Mouse (Mus musculus) heart, embryonic 16.5 days (tissue): ENCODE measurements around the gene Tns3. TPM values are rescaled to one million over a fixed set of nuclear protein-coding genes. Genes with fewer than 3 reads are reported as not detected.
A peak's percentile ranks its signal among the peaks of the same experiment; 100 is the strongest.

Source experiments
- ATAC-seq: fragments of 200-750 bp; cut with Nextera tagmentation; replicated peaks from 2 replicates; pipeline ENCODE4 v1.8.0; 2017; ENCODE audit warnings: moderate number of reproducible peaks; ENCODE audit not compliant: insufficient read depth, low FRiP score; ENCODE audit errors: extremely low read depth
- H3K27ac ChIP-seq: fragments of 300-500 bp; sonication (generic); 2 replicates; pipeline ENCODE4 v1.5.1; 2014; ENCODE audit warnings: mild to moderate bottlenecking, low read length, control low read depth, moderate library complexity
- H3K27me3 ChIP-seq: fragments of 300-500 bp; sonication (generic); 2 replicates; pipeline ENCODE4 v1.6.1; 2014; ENCODE audit warnings: low read length, mixed read lengths; ENCODE audit not compliant: control insufficient read depth, insufficient read depth
- H3K36me3 ChIP-seq: fragments of 300-500 bp; sonication (generic); 2 replicates; pipeline ENCODE4 v1.6.1; 2014; ENCODE audit not compliant: control insufficient read depth, insufficient read depth
- H3K4me1 ChIP-seq: fragments of 300-500 bp; sonication (generic); 2 replicates; pipeline ENCODE4 v1.6.1; 2014; ENCODE audit warnings: low read length, mixed read lengths; ENCODE audit not compliant: control insufficient read depth, insufficient read depth
- H3K4me2 ChIP-seq: fragments of 300-500 bp; sonication (generic); 2 replicates; pipeline ENCODE4 v1.6.1; 2014; ENCODE audit warnings: low read depth, mild to moderate bottlenecking, control low read depth, low read length
- H3K4me3 ChIP-seq: fragments of 300-500 bp; sonication (generic); 2 replicates; pipeline ENCODE4 v1.5.1; 2014; ENCODE audit warnings: mild to moderate bottlenecking, control low read depth, low read length
- H3K9ac ChIP-seq: fragments of 300-500 bp; sonication (generic); 2 replicates; pipeline ENCODE4 v1.6.1; 2014; ENCODE audit warnings: low read length, control low read depth
- H3K9me3 ChIP-seq: fragments of 300-500 bp; sonication (generic); replicated peaks from 2 replicates; pipeline ENCODE4 v1.6.1; 2016; ENCODE audit warnings: low read length; ENCODE audit not compliant: control insufficient read depth
- WGBS: fragments of 180-500 bp; shearing (Covaris S2); extraction: QIAGEN DNeasy Blood & Tissue Kit; methylation state at CpG from one replicate; pipeline ENCODE4 v1.1.7; 2014; 5-methylcytosine and 5-hydroxymethylcytosine counted together
- polyA plus RNA-seq: library from polyadenylated mRNA; unstranded; fragments of >200 nt; fragmentation: Nextera tagmentation; extraction: Ambion mirVana; gene quantifications from 2 replicates; pipeline ENCODE4 v1.2.1, GENCODE M21; 2015

The Tns3 gene
- polyA plus RNA-seq, 1 experiment from 2014 or later: 20.2 TPM

DNA sequence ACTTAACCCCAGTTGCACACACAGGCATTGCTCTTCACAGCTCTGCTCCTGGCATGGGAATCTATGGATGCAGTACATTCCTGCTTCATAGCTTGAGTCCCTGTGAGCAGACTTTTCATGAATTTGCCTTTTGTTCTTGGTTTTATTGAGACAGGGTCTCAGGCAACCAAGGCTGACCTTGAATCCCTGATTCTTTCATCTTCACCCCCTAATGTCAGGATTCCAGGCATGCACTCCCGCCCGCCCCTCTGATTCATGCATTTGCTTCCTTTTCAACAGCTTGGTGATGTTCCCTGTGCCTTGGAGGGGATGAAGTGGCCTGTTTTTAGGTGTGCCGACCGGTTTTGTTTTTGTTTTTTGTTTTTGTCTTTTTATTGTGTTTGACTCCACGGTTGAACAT, 35.4 kb upstream of the Tns3 start:
- no peak for ATAC-seq
- peaks cover 5% of the 10 kb centered on the region; the same call in 1 of the 2 replicates for H3K4me1 ChIP-seq
- H3K27me3 ChIP-seq: no peaks in the 10 kb centered on the region
- no peak overlapping the region for H3K27ac ChIP-seq
- no peaks in the 10 kb centered on the region for H3K36me3 ChIP-seq
- no peak overlapping the region for H3K4me2 ChIP-seq
- H3K4me3 ChIP-seq: no peak overlapping the region
- no peaks in the 10 kb centered on the region for H3K9me3 ChIP-seq
- H3K9ac ChIP-seq: no peak overlapping the region
- 74% methylated on average over 5 of the region's 5 CpGs for WGBS

DNA sequence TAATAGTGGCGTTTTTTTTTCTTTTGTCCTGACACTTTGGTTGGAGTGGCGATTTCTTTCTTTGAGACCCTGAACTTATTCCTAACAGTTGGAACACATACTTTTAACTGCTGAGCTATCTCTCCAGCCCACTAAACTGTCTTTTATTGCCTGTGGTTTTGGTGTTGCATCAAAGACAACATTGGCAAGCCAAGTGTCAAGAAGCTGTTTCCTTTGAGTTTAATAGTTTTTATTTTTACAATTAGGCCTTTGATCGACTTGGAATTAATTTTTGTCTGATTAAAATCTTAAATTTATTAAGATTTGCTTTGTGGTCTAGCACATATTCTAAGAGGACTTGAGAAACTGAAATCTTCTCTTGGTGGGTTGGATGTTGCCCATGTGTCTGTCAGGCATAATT, 33.3 kb upstream of the Tns3 start:
- H3K9me3 ChIP-seq: no peaks in the 10 kb centered on the region
- H3K9ac ChIP-seq: no peak overlapping the region
- H3K4me3 ChIP-seq: no peak overlapping the region
- peaks cover 15% of the 10 kb centered on the region for H3K4me1 ChIP-seq
- H3K36me3 ChIP-seq: no peaks in the 10 kb centered on the region
- no peak overlapping the region for H3K4me2 ChIP-seq
- no peak overlapping the region for H3K27ac ChIP-seq
- WGBS: 76% methylated on average over 3 of the region's 3 CpGs
- ATAC-seq: no peak
- H3K27me3 ChIP-seq: no peaks in the 10 kb centered on the region

DNA sequence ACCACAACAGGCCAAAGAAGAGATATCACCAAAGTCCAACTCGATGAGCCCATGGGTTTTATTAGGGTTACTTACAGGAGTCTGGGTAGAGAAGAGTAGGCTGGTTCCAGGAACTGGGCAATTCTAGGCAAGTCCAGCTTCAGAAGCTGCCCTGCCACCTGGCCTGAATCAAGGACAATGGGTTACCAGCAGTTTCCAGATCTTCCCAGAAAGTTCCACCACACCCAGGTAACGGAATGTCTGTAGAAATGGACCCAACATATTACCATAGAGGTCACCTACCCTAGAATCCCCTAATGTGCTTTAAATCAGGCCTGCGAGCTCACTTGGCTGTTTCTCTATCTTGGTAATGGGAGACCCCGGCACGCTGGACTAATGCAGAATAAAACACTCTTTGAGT, 29.8 kb upstream of the Tns3 start:
- Histone ChIP-seq H3K9me3 (no peaks in the 10 kb centered on the region), H3K27ac (no peak overlapping the region), H3K4me2 (no peak overlapping the region), H3K27me3 (no peaks in the 10 kb centered on the region), H3K4me3 (no peak overlapping the region), H3K4me1 (peaks cover 25% of the 10 kb centered on the region), H3K9ac (no peak overlapping the region), H3K36me3 (no peaks in the 10 kb centered on the region)
- 92% methylated on average over 5 of the region's 5 CpGs for WGBS
- no peak for ATAC-seq

DNA sequence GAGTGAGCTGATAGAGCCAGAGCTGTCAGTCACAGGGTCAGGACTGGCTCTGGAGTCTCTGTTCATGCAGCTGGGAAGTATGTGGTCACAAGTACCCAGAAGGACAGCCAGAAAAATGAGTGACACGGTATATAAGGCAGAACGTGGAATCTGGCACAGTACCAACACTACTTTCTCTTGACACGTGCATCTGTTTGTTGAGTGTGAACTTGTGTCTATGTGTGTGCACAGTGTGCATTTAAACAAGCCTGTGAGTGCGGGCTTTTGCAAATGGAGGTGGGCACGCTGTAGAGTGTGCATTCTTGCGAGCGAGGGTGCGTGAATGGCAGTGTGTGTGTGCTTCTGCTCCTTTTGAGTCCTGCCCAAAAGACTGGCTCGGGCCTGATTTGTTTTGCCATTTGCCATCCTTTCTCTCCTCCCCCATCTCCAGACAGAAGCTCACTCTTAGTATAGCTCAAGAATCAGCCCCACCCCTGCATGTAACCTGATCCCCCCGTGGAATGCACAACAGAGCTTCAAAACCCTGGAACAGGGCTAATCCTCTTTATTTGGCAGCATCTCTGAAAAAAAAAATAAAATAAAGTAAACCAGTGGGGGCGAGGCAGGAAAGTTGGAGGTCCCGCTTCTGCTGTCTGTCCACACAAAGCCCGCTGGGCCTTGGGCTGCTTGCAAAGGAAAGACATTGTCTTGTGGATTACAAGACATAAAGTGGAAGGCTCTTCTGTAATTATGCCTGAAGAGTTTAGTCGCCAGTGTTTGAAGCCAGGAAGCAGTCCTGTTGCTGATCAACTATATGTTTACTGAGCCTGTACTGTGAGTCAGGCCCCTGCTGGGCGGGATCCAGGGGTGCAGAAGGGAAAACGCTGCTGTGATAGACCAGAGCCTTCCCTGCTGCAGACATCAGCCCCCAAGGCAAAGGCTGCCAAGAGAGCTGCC, 28.5 kb upstream of the Tns3 start:
- H3K36me3 ChIP-seq: no peaks in the 10 kb centered on the region
- peak overlapping the region; percentile 33 for H3K4me2 ChIP-seq
- 0 out of 2 replicates have a peak overlapping the region, but pooled peaks have one; percentile 1 for H3K4me3 ChIP-seq
- H3K9ac ChIP-seq: peak overlapping the region; percentile 17; the same call in 1 of the 2 replicates
- peaks cover 25% of the 10 kb centered on the region for H3K4me1 ChIP-seq
- H3K27me3 ChIP-seq: no peaks in the 10 kb centered on the region
- no peaks in the 10 kb centered on the region for H3K9me3 ChIP-seq
- peak; percentile 71 for ATAC-seq
- 14% methylated on average over 16 of the region's 16 CpGs for WGBS
- peak overlapping the region; percentile 78 for H3K27ac ChIP-seq

DNA sequence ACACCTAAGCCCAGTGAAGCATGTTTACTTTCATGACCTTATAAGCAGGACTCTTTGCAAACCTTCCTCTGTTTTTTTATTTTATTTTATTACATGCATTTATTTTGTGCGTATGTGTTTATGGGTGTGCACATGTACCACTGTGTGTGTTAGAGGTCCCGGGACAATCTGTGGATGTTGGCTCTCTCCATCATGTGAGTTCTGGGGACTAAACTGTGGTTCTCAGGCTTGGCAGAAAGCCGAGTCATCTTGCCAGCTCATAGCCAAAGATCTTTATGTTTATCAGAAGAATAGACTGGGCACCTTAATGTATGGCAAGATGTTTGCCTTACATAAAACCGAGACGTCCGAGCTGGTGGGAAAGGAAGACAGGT, 27.8 kb upstream of the Tns3 start:
- Histone ChIP-seq H3K9me3 (no peaks in the 10 kb centered on the region), H3K27ac (peak overlapping the region; percentile 78), H3K4me3 (no peak overlapping the region), H3K9ac (no peak overlapping the region), H3K27me3 (no peaks in the 10 kb centered on the region), H3K4me2 (peak overlapping the region; percentile 33), H3K4me1 (peaks cover 25% of the 10 kb centered on the region), H3K36me3 (no peaks in the 10 kb centered on the region)
- 32% methylated on average over 6 of the region's 6 CpGs for WGBS
- no peak for ATAC-seq

DNA sequence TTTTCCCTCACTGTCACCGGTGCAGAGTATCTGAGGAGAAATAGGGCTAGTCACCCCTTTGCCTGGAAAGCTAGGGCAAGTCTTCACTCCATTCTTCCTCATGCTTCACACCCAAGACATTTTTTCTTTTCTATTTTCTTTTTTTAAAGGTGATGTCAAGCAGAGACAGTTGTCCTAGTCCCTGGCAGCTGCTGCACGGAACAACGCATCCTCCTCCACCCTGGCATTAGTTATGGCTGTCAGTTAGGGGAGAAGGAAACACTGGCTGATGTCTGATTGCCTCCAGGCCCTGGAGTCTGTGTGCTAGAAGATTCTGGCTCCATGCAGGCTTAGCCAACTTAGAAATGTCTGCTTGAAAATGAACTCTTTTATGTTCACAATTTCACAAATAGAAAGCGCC, 27.3 kb upstream of the Tns3 start:
- ATAC-seq: no peak
- H3K9ac ChIP-seq: no peak overlapping the region
- WGBS: 73% methylated on average over 4 of the region's 4 CpGs
- peaks cover 25% of the 10 kb centered on the region for H3K4me1 ChIP-seq
- no peak overlapping the region for H3K27ac ChIP-seq
- no peak overlapping the region for H3K4me2 ChIP-seq
- H3K9me3 ChIP-seq: no peaks in the 10 kb centered on the region
- H3K27me3 ChIP-seq: no peaks in the 10 kb centered on the region
- H3K4me3 ChIP-seq: no peak overlapping the region
- no peaks in the 10 kb centered on the region for H3K36me3 ChIP-seq

DNA sequence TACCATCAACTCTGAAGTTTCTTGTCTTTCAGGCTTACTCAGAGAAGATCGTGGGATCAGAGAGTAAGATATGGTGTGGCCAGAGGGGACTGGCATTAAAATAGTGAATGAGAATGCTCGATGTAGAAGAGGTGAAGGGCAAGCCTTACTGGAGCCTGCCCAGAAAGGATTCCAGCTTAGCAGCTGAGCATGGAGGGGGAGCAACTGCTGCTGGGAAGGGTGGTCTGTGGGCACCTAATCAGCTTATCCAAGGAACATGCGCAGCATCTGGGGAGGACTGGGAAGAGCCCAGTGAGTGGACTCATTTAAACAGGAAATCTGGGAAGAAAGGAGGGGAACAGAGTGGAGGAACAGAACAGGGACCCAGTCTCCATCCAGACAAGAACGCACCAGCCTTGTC, 26.3 kb upstream of the Tns3 start:
- H3K9ac ChIP-seq: no peak overlapping the region
- H3K4me2 ChIP-seq: no peak overlapping the region
- H3K27me3 ChIP-seq: no peaks in the 10 kb centered on the region
- ATAC-seq: no peak
- H3K4me1 ChIP-seq: peaks cover 25% of the 10 kb centered on the region
- H3K9me3 ChIP-seq: no peaks in the 10 kb centered on the region
- 64% methylated on average over 4 of the region's 4 CpGs for WGBS
- H3K4me3 ChIP-seq: no peak overlapping the region
- H3K36me3 ChIP-seq: no peaks in the 10 kb centered on the region
- no peak overlapping the region for H3K27ac ChIP-seq

DNA sequence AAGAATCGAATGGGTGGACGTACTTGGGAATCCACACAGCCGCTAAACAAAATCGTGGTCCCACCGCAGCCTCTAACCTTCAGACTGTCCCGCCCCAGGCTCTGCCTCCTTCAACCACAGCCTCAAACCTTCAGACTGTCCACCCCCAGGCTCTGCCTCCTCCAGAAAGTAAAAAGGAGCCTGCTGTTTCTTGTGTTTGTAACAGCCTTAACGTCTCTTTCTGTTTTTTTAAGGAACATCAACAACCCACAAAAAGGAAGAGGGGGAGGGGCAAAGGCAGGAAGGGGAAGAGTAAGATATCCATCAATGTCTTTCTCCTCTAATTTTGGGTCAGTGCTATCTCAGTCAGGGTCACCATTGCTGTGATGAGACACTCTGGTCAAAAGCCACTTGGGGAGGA, 25.2 kb upstream of the Tns3 start:
- H3K9ac ChIP-seq: no peak overlapping the region
- peaks cover 25% of the 10 kb centered on the region for H3K4me1 ChIP-seq
- no peaks in the 10 kb centered on the region for H3K36me3 ChIP-seq
- WGBS: 71% methylated on average over 7 of the region's 7 CpGs
- H3K27ac ChIP-seq: no peak overlapping the region
- no peak overlapping the region for H3K4me3 ChIP-seq
- H3K9me3 ChIP-seq: no peaks in the 10 kb centered on the region
- H3K4me2 ChIP-seq: no peak overlapping the region
- no peak for ATAC-seq
- no peaks in the 10 kb centered on the region for H3K27me3 ChIP-seq

DNA sequence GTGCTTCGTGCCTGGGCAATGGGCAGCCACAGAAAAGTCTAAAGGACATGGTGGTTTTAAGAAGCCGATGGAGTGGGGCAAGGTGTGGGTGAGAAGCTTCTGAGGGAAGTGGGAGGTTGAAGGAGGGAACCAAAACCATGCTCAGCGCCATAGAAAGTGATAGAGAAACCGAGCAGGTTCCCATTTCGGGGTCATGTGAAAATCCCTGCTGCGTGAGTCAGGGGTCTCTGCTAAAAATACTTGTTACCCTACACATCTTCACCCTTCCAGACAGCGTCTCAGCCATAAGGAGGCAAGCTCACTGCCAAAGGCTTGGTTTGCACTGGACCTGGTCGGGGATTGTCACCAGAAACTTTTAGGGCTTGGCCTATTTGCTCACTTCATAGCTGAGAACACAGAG, 24.6 kb upstream of the Tns3 start:
- H3K36me3 ChIP-seq: no peaks in the 10 kb centered on the region
- ATAC-seq: no peak
- H3K4me3 ChIP-seq: no peak overlapping the region
- H3K27me3 ChIP-seq: no peaks in the 10 kb centered on the region
- no peak overlapping the region for H3K27ac ChIP-seq
- H3K4me1 ChIP-seq: peaks cover 25% of the 10 kb centered on the region
- 82% methylated on average over 8 of the region's 8 CpGs for WGBS
- no peak overlapping the region for H3K9ac ChIP-seq
- H3K4me2 ChIP-seq: no peak overlapping the region
- no peaks in the 10 kb centered on the region for H3K9me3 ChIP-seq
